In the genomic region with DNA sequence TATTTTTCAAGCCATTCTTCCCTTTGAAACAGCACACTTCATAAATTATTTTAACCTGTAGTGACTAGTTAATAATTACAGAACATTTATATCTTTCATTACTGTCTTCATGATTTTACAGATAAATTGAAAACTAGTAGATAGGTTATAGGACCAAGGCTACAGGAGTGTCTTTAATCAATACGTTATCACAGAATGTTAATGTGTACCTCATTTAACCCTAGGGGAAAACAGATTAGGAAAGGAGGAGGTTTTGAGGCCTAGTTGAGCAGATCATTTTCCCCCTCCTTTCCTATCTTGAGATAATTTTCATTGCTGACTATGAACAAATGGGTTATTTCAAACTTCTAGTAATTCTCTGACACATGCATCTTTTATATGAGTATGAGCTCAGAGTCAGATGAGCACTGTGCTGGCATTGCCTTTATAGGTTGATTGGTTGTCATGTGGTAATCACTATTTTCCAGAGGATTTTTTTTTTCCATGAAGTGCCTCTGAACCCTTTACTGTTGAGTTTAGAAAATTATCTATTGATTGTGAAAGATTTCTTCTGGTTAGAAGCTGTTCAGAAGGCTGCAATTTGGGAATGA, we compare ENCODE assay signal across 30 mouse cellular contexts. TPM values are rescaled to one million over a fixed set of nuclear protein-coding genes. Genes with fewer than 3 reads are reported as not detected.
"Had no signal": no experiment of that assay in that cellular context is flagged by ENCODE, and none has a peak within 500 bp of the region (broad histone marks: within the 10 kb centered on the region; RNA-seq: fewer than 3 reads in every experiment).

No protein-coding gene starts in this region.

- H3K4me3 ChIP-seq: limb, embryonic 10.5 days; limb, embryonic 12.5 days; limb, embryonic 13.5 days; limb, embryonic 15.5 days; liver, embryonic 12.5 days; liver, embryonic 13.5 days; liver, embryonic 15.5 days; lung, embryonic 15.5 days; megakaryocyte, embryonic 14.5 days; midbrain, embryonic 10.5 days; midbrain, embryonic 12.5 days; midbrain, embryonic 15.5 days; myocyte; neural tube, embryonic 12.5 days had no signal

- H3K9ac ChIP-seq: limb, embryonic 12.5 days; limb, embryonic 13.5 days; limb, embryonic 15.5 days; liver, embryonic 12.5 days; liver, embryonic 13.5 days; liver, embryonic 14.5 days; liver, embryonic 15.5 days; liver, postnatal 0 days; lung, embryonic 14.5 days; lung, embryonic 15.5 days; midbrain, embryonic 12.5 days; midbrain, embryonic 15.5 days; neural tube, embryonic 12.5 days had no signal

- H3K36me3 ChIP-seq: limb, embryonic 10.5 days; limb, embryonic 12.5 days; limb, embryonic 13.5 days; limb, embryonic 15.5 days; liver, embryonic 12.5 days; liver, embryonic 13.5 days; liver, embryonic 15.5 days; lung, embryonic 15.5 days; midbrain, embryonic 10.5 days; midbrain, embryonic 12.5 days; midbrain, embryonic 15.5 days; neural tube, embryonic 12.5 days had no signal

- H3K27me3 ChIP-seq: limb, embryonic 12.5 days; limb, embryonic 13.5 days; limb, embryonic 15.5 days; liver, embryonic 12.5 days; liver, embryonic 13.5 days; liver, embryonic 15.5 days; lung, embryonic 15.5 days; megakaryocyte, embryonic 14.5 days; midbrain, embryonic 12.5 days; midbrain, embryonic 15.5 days; neural tube, embryonic 12.5 days had no signal

- H3K9me3 ChIP-seq: limb, embryonic 10.5 days; limb, embryonic 12.5 days; limb, embryonic 13.5 days; limb, embryonic 15.5 days; liver, embryonic 12.5 days; liver, embryonic 13.5 days; liver, embryonic 15.5 days; lung, embryonic 15.5 days; megakaryocyte, embryonic 14.5 days; midbrain, embryonic 10.5 days; midbrain, embryonic 12.5 days; midbrain, embryonic 15.5 days; neural tube, embryonic 12.5 days had no signal

- ATAC-seq: liver, embryonic 12.5 days; liver, postnatal 0 days; lung, postnatal 0 days; midbrain, embryonic 15.5 days; midbrain, embryonic 16.5 days had no signal

- DNase-seq: left cerebral cortex, postnatal 4 days; liver; liver, embryonic 13.5 days; liver, postnatal 0 days; lung, adult 18-20 months; lung, embryonic 14.5 days; lung, postnatal 10 days; lung, postnatal 14 days; lung, postnatal 36 days; lung, postnatal 4 days; midbrain, embryonic 14.5 days had no signal

- H3K4me2 ChIP-seq: limb, embryonic 12.5 days; limb, embryonic 13.5 days; limb, embryonic 15.5 days; liver, embryonic 11.5 days; liver, embryonic 12.5 days; liver, embryonic 13.5 days; liver, embryonic 15.5 days; lung, embryonic 14.5 days; lung, embryonic 15.5 days; midbrain, embryonic 11.5 days; midbrain, embryonic 12.5 days; midbrain, embryonic 15.5 days; neural tube, embryonic 12.5 days had no signal

- H3K27ac ChIP-seq: limb, embryonic 10.5 days; limb, embryonic 12.5 days; limb, embryonic 13.5 days; limb, embryonic 15.5 days; liver, embryonic 12.5 days; liver, embryonic 13.5 days; liver, embryonic 14.5 days; liver, embryonic 15.5 days; lung, embryonic 15.5 days; macrophage; midbrain, embryonic 10.5 days; midbrain, embryonic 12.5 days; midbrain, embryonic 15.5 days; neural tube, embryonic 12.5 days had no signal

- H3K4me1 ChIP-seq: limb, embryonic 10.5 days; limb, embryonic 12.5 days; limb, embryonic 13.5 days; limb, embryonic 15.5 days; liver, embryonic 12.5 days; liver, embryonic 13.5 days; liver, embryonic 15.5 days; lung, embryonic 15.5 days; megakaryocyte, embryonic 14.5 days; midbrain, embryonic 10.5 days; midbrain, embryonic 12.5 days; midbrain, embryonic 15.5 days; neural tube, embryonic 12.5 days had no signal

RNA-seq across cellular contexts. Expression of gene Nox4, which starts 57.9 kb away (rescaled TPM):
- polyA plus RNA-seq: macrophage had no signal
